Mouse (Mus musculus): Measurements from ENCODE around the gene Creb3l1.

Gene Creb3l1

GRCm38 (mm10) chr2:92030554-92030953 is 6.3 kb upstream of the Creb3l1 start:
- DNase-seq (ENCODE audit: low spot score): no peak

- no peak for DNase-seq (ENCODE audit: low spot score)
These were observed 5.3 kb upstream of the Creb3l1 start for GRCm38 (mm10) chr2:92029387-92030133.

- DNase-seq (ENCODE audit: low spot score): no peak
These were observed 3.7 kb upstream of the Creb3l1 start for GRCm38 (mm10) chr2:92027811-92028590.

GRCm38 (mm10) chr2:92025966-92026365 is 1.7 kb upstream of the Creb3l1 start:
- DNase-seq (ENCODE audit: low spot score): no peak

GRCm38 (mm10) chr2:92025202-92025601 is 900 bp upstream of the Creb3l1 start:
- DNase-seq (ENCODE audit: low spot score): no peak

GRCm38 (mm10) chr2:92023362-92024273 is 684 bp downstream of the Creb3l1 start:
- no peak for DNase-seq (ENCODE audit: low spot score)

- DNase-seq (ENCODE audit: low spot score): no peak
These were observed 3.5 kb downstream of the Creb3l1 start for GRCm38 (mm10) chr2:92020676-92021265.

- no peak for DNase-seq (ENCODE audit: low spot score)
These were observed 6.9 kb downstream of the Creb3l1 start for GRCm38 (mm10) chr2:92017440-92017839.

- no peak for DNase-seq (ENCODE audit: low spot score)
These were observed 7.3 kb downstream of the Creb3l1 start for GRCm38 (mm10) chr2:92016981-92017380.

- DNase-seq (ENCODE audit: low spot score): no peak
These were observed 9.4 kb downstream of the Creb3l1 start for GRCm38 (mm10) chr2:92014891-92015290.

- DNase-seq (ENCODE audit: low spot score): no peak
These were observed 10.1 kb downstream of the Creb3l1 start for GRCm38 (mm10) chr2:92014248-92014647.

- DNase-seq (ENCODE audit: low spot score): no peak
These were observed 11.4 kb downstream of the Creb3l1 start for GRCm38 (mm10) chr2:92012768-92013445.

GRCm38 (mm10) chr2:92011424-92012353 is 12.6 kb downstream of the Creb3l1 start:
- DNase-seq (ENCODE audit: low spot score): no peak

- no peak for DNase-seq (ENCODE audit: low spot score)
These were observed 15.5 kb downstream of the Creb3l1 start for GRCm38 (mm10) chr2:92008623-92009404.

- peak; percentile 80 for DNase-seq (ENCODE audit: low spot score)
These were observed 16.2 kb downstream of the Creb3l1 start for GRCm38 (mm10) chr2:92007933-92008622.

GRCm38 (mm10) chr2:92006983-92007921 is 17.1 kb downstream of the Creb3l1 start:
- no peak for DNase-seq (ENCODE audit: low spot score)

GRCm38 (mm10) chr2:92006491-92006890 is 17.8 kb downstream of the Creb3l1 start:
- no peak for DNase-seq (ENCODE audit: low spot score)

GRCm38 (mm10) chr2:92004617-92005016 is 19.7 kb downstream of the Creb3l1 start:
- no peak for DNase-seq (ENCODE audit: low spot score)
